ENCODE assay signal across 18 mouse cellular contexts in genomic region chr3:153241134-153241533, GRCm38 (mm10).
DNase-seq lines count a peak whose midpoint lies in the region; ATAC-seq lines count a peak whose summit lies in the region.
"Had no signal": no experiment of that assay in that cellular context is flagged by ENCODE, and none has a peak within 500 bp of the region (broad histone marks: within the 10 kb centered on the region; RNA-seq: fewer than 3 reads in every experiment).

No protein-coding gene starts in this region.

- H3K27me3 ChIP-seq in lung, embryonic 15.5 days: no peaks in the 10 kb centered on the region
- H3K27me3 ChIP-seq: embryonic facial prominence, embryonic 15.5 days; forebrain, embryonic 12.5 days; hindbrain, embryonic 12.5 days; liver, embryonic 12.5 days; neural tube, embryonic 12.5 days had no signal

- DNase-seq in frontal cortex, postnatal 10 days (ENCODE audit: low spot score in 2 of 2): no peak
- no peak for DNase-seq in lung, adult 18-20 months
- peak; percentile 36 for DNase-seq in CD4-positive, CD25-positive, alpha-beta regulatory T cell, adult 2 months (ENCODE audit: low read depth, low spot score)
- no peak for DNase-seq in right cerebral cortex, postnatal 25 days
- DNase-seq in adrenal gland, adult 8-10 months: no peak
- DNase-seq: cerebellum, adult 2 months; heart, adult 2 months; kidney, postnatal 10 days had no signal

- H3K9me3 ChIP-seq in lung, embryonic 15.5 days: no peaks in the 10 kb centered on the region
- H3K9me3 ChIP-seq: embryonic facial prominence, embryonic 15.5 days; forebrain, embryonic 12.5 days; hindbrain, embryonic 12.5 days; liver, embryonic 12.5 days; neural tube, embryonic 12.5 days had no signal

- no peak overlapping the region for H3K9ac ChIP-seq in lung, embryonic 15.5 days
- H3K9ac ChIP-seq: embryonic facial prominence, embryonic 15.5 days; forebrain, embryonic 12.5 days; hindbrain, embryonic 12.5 days; liver, embryonic 12.5 days; neural tube, embryonic 12.5 days had no signal

- 0 out of 2 replicates have a peak overlapping the region, but pooled peaks have one; percentile 0 for H3K27ac ChIP-seq in lung, embryonic 15.5 days
- H3K27ac ChIP-seq: embryonic facial prominence, embryonic 15.5 days; forebrain, embryonic 12.5 days; heart, adult 2 months; hindbrain, embryonic 12.5 days; liver, embryonic 12.5 days; macrophage; neural tube, embryonic 12.5 days had no signal

- peaks cover 22% of the 10 kb centered on the region for H3K4me1 ChIP-seq in lung, embryonic 15.5 days
- H3K4me1 ChIP-seq: neural tube, embryonic 12.5 days had no signal

- H3K4me2 ChIP-seq in lung, embryonic 15.5 days: no peak overlapping the region
- H3K4me2 ChIP-seq: embryonic facial prominence, embryonic 15.5 days; forebrain, embryonic 12.5 days; hindbrain, embryonic 12.5 days; liver, embryonic 12.5 days; neural tube, embryonic 12.5 days had no signal

- ATAC-seq in frontal cortex, adult (ENCODE audit: low TSS enrichment): peak; percentile 24; the same call in 1 of the 2 replicates
- no peak for ATAC-seq in lung, embryonic 15.5 days (ENCODE audit: borderline replicate concordance, extremely low read depth, low FRiP score, low TSS enrichment)
- peak; percentile 54 for ATAC-seq in granulocyte monocyte progenitor cell, adult 5-6 weeks (replicated peaks; ENCODE audit: poor library complexity, severe bottlenecking)
- ATAC-seq: intestine, embryonic 16.5 days had no signal

- no peak overlapping the region for H3K4me3 ChIP-seq in lung, embryonic 15.5 days
- H3K4me3 ChIP-seq: embryonic facial prominence, embryonic 15.5 days; forebrain, embryonic 12.5 days; heart, adult 2 months; hindbrain, embryonic 12.5 days; liver, embryonic 12.5 days; neural tube, embryonic 12.5 days had no signal

- no peaks in the 10 kb centered on the region for H3K36me3 ChIP-seq in lung, embryonic 15.5 days
- H3K36me3 ChIP-seq: embryonic facial prominence, embryonic 15.5 days; forebrain, embryonic 12.5 days; hindbrain, embryonic 12.5 days; liver, embryonic 12.5 days; neural tube, embryonic 12.5 days had no signal

- WGBS in lung, embryonic 15.5 days: 24% methylated on average over 4 of the region's 4 CpGs
